Mouse (Mus musculus) hindbrain, embryonic 16.5 days (tissue): ENCODE results near the gene Hdac7. TPM values are rescaled to one million over a fixed set of nuclear protein-coding genes. Genes with fewer than 3 reads are reported as not detected.
A peak's percentile ranks its signal among the peaks of the same experiment; 100 is the strongest.

Experiments
- ATAC-seq: fragments of 200-750 bp; cut with Nextera tagmentation; 2 replicates; pipeline ENCODE4 v1.8.0; 2017; ENCODE audit warnings: moderate TSS enrichment, moderate library complexity
- H3K27ac ChIP-seq: fragments of 300-500 bp; sonication (generic); 2 replicates; pipeline ENCODE4 v1.5.1; 2014; ENCODE audit warnings: low read depth, mild to moderate bottlenecking, control low read depth, low read length, moderate library complexity
- H3K27me3 ChIP-seq: fragments of 300-500 bp; sonication (generic); replicated peaks from 2 replicates; pipeline ENCODE4 v1.6.1; 2014; ENCODE audit warnings: low read length; ENCODE audit not compliant: control insufficient read depth, insufficient read depth
- H3K36me3 ChIP-seq: fragments of 300-500 bp; sonication (generic); 2 replicates; pipeline ENCODE4 v1.6.1; 2014; ENCODE audit warnings: mild to moderate bottlenecking, low read length, moderate library complexity, mixed read lengths; ENCODE audit not compliant: control insufficient read depth, insufficient read depth
- H3K4me1 ChIP-seq: fragments of 300-500 bp; sonication (generic); 2 replicates; pipeline ENCODE4 v1.6.1; 2014; ENCODE audit warnings: low read depth, low read length; ENCODE audit not compliant: control insufficient read depth, insufficient read depth
- H3K4me2 ChIP-seq: fragments of 300-500 bp; sonication (generic); 2 replicates; pipeline ENCODE4 v1.6.1; 2014; ENCODE audit warnings: mild to moderate bottlenecking, low read length, control low read depth, moderate library complexity
- H3K4me3 ChIP-seq: fragments of 300-500 bp; sonication (generic); 2 replicates; pipeline ENCODE4 v1.5.1; 2014; ENCODE audit warnings: mild to moderate bottlenecking, low read length, control low read depth, moderate library complexity
- H3K9ac ChIP-seq: fragments of 300-500 bp; sonication (generic); 2 replicates; pipeline ENCODE4 v1.6.1; 2014; ENCODE audit warnings: low read depth, mild to moderate bottlenecking, control low read depth, low read length, moderate library complexity
- H3K9me3 ChIP-seq: fragments of 300-500 bp; sonication (generic); 2 replicates; pipeline ENCODE4 v1.6.1; 2014; ENCODE audit warnings: mild to moderate bottlenecking, low read length, moderate library complexity; ENCODE audit not compliant: control insufficient read depth
- WGBS: fragments of 180-500 bp; shearing (Covaris S2); extraction: QIAGEN DNeasy Blood & Tissue Kit; methylation state at CpG from one replicate; pipeline ENCODE4 v1.1.7; 2014; 5-methylcytosine and 5-hydroxymethylcytosine counted together
- polyA plus RNA-seq: library from polyadenylated mRNA; unstranded; fragments of >200 nt; fragmentation: Nextera tagmentation; extraction: Ambion mirVana; gene quantifications from 2 replicates; pipeline ENCODE4 v1.2.1, GENCODE M21; 2015

Hdac7 gene
- polyA plus RNA-seq, 1 experiment from 2014 or later, result 25.2 TPM

DNA sequence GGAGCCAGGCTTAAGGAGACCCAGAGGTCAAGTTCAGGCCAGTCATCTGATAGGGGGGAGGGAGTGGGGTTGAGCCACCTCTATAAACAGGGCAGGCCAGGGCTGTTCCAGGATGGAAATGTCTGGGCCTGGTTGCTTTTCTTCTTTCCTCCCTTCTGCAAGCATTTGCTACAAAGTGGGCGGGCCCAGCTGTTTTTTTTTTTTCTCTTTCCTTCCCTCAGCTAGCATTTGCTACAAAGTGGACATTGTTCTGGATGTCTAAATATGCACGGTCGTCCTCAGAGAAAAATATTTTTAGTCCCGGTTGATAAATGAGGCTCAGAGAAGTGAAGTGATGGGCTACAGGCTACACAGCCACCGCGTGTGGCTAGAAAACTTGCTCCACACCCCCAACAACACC, 89.8 kb downstream of the Hdac7 start:
- no peaks in the 10 kb centered on the region; the same call in 1 of the 2 replicates for H3K27me3 ChIP-seq
- no peak overlapping the region for H3K4me3 ChIP-seq
- 55% methylated on average over 6 of the region's 6 CpGs for WGBS
- no peak for ATAC-seq
- no peak overlapping the region for H3K4me2 ChIP-seq
- H3K36me3 ChIP-seq, result peaks cover 11% of the 10 kb centered on the region; the same call in 1 of the 2 replicates
- no peaks in the 10 kb centered on the region for H3K9me3 ChIP-seq
- peaks cover 4% of the 10 kb centered on the region for H3K4me1 ChIP-seq
- H3K27ac ChIP-seq, result no peak overlapping the region
- H3K9ac ChIP-seq, result no peak overlapping the region

DNA sequence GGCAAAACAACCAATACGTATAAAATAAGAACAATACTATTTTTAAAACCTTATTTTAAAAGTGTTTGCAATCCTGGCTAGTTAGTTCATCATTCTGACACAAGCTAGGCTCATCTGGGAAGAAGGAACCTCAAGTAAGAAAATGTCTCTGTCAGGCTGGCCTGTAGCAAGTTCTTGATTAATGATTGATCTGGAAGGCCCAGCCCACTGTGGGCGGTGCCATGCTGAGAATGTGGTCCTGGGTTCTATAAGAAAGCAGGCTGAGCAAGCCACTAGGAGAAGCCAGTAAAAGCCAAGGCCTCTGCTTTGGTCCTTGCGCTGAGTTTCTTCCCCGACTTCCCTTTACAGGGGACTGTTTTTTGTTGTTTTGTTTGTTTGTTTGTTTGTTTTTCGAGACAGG, 91.8 kb downstream of the Hdac7 start:
- no peaks in the 10 kb centered on the region for H3K9me3 ChIP-seq
- H3K27ac ChIP-seq, result no peak overlapping the region
- H3K4me2 ChIP-seq, result no peak overlapping the region
- H3K27me3 ChIP-seq, result no peaks in the 10 kb centered on the region; the same call in 1 of the 2 replicates
- no peaks in the 10 kb centered on the region; the same call in 1 of the 2 replicates for H3K36me3 ChIP-seq
- no peak overlapping the region for H3K4me3 ChIP-seq
- H3K4me1 ChIP-seq, result peaks cover 4% of the 10 kb centered on the region
- no peak for ATAC-seq
- WGBS, result 96% methylated on average over 5 of the region's 5 CpGs
- H3K9ac ChIP-seq, result no peak overlapping the region

DNA sequence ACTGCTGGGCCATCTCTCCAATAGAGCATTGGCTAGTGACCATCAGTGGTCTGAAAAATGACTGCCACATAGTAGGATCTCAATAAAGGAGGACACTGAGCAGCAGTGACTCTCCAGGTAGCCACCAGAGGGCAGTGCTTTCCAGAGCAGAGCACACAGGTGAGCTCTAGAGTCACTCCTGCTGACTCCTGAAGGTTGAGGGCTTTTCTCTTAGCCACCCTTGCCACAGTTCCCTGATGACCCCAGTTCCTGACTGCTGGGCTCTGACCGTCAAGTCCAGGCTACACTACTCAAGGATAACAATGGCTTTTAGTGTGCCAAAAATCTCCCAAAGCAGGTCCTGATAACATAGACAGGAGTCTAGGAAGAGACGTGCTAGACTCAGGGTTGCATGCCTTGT, 92.6 kb downstream of the Hdac7 start:
- Histone ChIP-seq H3K36me3 (no peaks in the 10 kb centered on the region; the same call in 1 of the 2 replicates), H3K27me3 (no peaks in the 10 kb centered on the region; the same call in 1 of the 2 replicates), H3K9me3 (no peaks in the 10 kb centered on the region), H3K4me2 (no peak overlapping the region), H3K4me1 (peaks cover 4% of the 10 kb centered on the region), H3K9ac (no peak overlapping the region), H3K4me3 (no peak overlapping the region), H3K27ac (no peak overlapping the region)
- ATAC-seq, result no peak
- WGBS, result 84% methylated on average over 2 of the region's 2 CpGs

DNA sequence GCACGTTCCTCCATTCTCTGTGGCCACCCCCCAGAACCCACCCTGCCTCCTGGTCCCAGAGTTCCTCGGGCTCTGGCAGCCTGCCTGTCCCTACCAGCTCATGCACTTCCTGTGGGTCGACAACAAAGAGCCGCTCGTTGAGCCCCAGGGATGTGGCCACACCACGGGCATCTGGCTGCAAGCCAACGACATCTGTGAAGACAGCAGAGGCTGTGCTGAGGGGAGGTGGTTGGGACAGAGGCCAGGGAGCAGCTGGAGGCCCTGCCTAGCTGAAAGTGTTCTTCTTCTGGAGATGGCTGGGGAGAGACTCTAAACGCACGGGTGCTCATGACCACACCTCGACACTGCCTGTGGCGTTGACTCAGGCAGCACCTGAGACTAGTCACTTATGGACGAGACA, 93.6 kb downstream of the Hdac7 start:
- 17% methylated on average over 12 of the region's 12 CpGs for WGBS
- Histone ChIP-seq H3K4me3 (no peak overlapping the region), H3K4me1 (peaks cover 4% of the 10 kb centered on the region), H3K9me3 (no peaks in the 10 kb centered on the region), H3K27ac (peak overlapping the region; percentile 65; the same call in 1 of the 2 replicates), H3K27me3 (no peaks in the 10 kb centered on the region; the same call in 1 of the 2 replicates), H3K4me2 (peak overlapping the region; percentile 6; the same call in 1 of the 2 replicates), H3K9ac (no peak overlapping the region), H3K36me3 (no peaks in the 10 kb centered on the region)
- ATAC-seq, result peak; percentile 89

DNA sequence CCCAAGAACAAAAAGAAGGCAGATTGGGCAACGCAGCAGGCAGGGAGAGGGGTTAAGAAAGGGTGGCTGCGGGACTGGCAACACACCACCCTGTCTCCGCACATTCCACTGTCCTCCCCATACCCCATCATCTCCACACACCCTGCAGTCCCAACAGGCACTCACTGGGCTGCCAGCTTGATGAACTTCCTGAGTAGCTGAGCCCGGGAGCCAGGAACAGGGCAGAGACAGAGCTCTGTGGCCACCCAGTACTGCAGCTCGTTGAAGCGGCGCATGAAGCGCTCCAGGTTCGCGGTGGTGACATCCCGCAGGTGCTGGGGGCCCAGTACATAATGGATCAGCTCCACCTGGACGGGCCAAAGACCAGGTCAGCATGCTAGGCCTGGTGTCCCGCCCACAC, 94.5 kb downstream of the Hdac7 start:
- WGBS, result 86% methylated on average over 13 of the region's 13 CpGs
- Histone ChIP-seq H3K36me3 (no peaks in the 10 kb centered on the region), H3K4me1 (peaks cover 6% of the 10 kb centered on the region), H3K9ac (no peak overlapping the region), H3K27me3 (no peaks in the 10 kb centered on the region; the same call in 1 of the 2 replicates), H3K9me3 (no peaks in the 10 kb centered on the region), H3K4me3 (no peak overlapping the region), H3K4me2 (no peak overlapping the region), H3K27ac (no peak overlapping the region)
- ATAC-seq, result no peak

DNA sequence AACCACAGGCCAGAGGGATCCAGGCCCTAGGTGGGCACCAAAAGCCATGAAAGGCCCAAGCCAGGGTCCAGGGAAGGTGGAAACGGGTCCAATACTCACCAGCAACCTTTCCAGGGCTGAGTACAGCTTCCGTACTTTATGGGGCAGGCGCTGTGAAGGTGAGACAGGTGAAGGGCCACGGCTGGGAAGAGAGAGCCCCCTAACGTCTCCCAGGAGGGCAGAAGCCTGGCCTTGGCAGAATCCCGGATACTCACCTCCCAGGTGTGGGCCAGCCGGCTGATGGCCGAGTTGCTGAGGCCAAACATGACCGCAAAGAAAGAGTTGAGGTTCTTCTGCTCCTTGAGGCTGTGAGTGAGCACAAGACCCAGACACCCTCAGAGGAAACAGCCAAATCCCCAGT, 94.9 kb downstream of the Hdac7 start:
- no peak for ATAC-seq
- H3K27ac ChIP-seq, result no peak overlapping the region
- 94% methylated on average over 9 of the region's 9 CpGs for WGBS
- no peak overlapping the region for H3K4me2 ChIP-seq
- H3K27me3 ChIP-seq, result no peaks in the 10 kb centered on the region
- H3K4me3 ChIP-seq, result no peak overlapping the region
- H3K4me1 ChIP-seq, result peaks cover 6% of the 10 kb centered on the region
- H3K9me3 ChIP-seq, result no peaks in the 10 kb centered on the region
- no peaks in the 10 kb centered on the region for H3K36me3 ChIP-seq
- H3K9ac ChIP-seq, result no peak overlapping the region

DNA sequence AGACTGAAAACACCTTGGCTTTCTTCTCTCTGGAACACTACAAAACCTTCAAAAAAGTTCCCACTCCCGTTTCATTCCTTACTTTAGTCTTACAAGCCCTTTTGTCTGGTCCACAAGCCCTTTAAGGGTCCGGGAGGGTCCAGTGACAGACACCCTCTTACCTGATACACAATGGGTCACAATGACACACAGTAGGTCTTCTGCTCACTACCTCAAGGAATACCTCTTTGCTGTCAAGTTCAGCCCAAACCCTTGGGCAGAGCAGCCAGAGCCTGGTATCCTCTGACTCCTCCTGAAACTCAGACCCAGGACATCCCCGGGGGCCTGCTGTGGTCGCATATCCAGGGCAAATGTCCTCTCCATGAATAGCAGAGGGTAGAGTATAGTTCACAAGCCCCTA, 95.3 kb downstream of the Hdac7 start:
- WGBS, result 85% methylated on average over 4 of the region's 4 CpGs
- Histone ChIP-seq H3K27me3 (no peaks in the 10 kb centered on the region), H3K4me1 (peaks cover 6% of the 10 kb centered on the region), H3K4me3 (no peak overlapping the region), H3K36me3 (no peaks in the 10 kb centered on the region), H3K27ac (no peak overlapping the region), H3K9ac (no peak overlapping the region), H3K9me3 (no peaks in the 10 kb centered on the region), H3K4me2 (no peak overlapping the region)
- no peak for ATAC-seq

DNA sequence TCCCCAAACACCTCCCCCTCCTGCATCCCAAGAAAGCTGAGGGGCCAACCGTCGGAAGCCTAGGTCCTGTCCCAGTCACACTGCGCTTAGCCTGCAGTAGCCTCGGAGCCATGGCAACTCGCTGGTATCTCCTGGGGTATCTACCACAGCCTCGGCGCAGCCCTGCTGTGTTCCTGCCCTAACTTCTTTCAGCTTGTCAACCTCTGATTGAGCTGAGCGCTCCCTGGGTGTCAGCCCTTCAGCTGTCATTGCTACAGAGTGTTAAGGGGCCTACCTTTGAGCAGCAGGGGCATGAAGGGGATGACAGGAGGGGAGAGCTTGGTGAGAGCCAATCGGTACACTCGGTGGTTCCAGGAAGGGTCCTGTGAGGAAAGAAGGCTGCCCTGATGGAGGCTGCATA, 96.0 kb downstream of the Hdac7 start:
- peaks cover 6% of the 10 kb centered on the region for H3K4me1 ChIP-seq

DNA sequence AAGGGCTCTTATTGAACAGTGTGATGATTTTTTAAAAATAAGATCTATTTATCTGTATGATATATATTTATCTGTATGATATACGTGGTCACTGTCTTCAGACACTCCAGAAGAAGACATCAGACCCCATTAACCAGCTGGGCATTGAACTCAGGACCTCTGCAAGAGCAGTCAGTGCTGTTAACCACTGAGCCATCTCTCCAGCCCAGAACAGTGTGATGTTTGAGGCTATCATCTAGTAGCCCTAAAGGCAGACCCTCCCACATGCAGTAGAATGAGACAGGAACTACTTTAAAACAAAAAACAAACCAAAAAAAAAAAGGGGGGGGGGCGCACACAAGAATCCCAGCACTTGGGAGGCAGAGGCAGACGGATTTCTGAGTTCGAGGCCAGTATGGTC, 96.8 kb downstream of the Hdac7 start:
- 91% methylated on average over 4 of the region's 4 CpGs for WGBS

More for the DNA sequence above, 96.0 kb downstream of the Hdac7 start:
- no peak for ATAC-seq
- no peak overlapping the region for H3K27ac ChIP-seq
- H3K4me2 ChIP-seq, result no peak overlapping the region
- H3K9ac ChIP-seq, result no peak overlapping the region
- no peaks in the 10 kb centered on the region for H3K9me3 ChIP-seq
- H3K27me3 ChIP-seq, result no peaks in the 10 kb centered on the region
- no peak overlapping the region for H3K4me3 ChIP-seq
- 23% methylated on average over 10 of the region's 10 CpGs for WGBS
- H3K36me3 ChIP-seq, result no peaks in the 10 kb centered on the region

DNA sequence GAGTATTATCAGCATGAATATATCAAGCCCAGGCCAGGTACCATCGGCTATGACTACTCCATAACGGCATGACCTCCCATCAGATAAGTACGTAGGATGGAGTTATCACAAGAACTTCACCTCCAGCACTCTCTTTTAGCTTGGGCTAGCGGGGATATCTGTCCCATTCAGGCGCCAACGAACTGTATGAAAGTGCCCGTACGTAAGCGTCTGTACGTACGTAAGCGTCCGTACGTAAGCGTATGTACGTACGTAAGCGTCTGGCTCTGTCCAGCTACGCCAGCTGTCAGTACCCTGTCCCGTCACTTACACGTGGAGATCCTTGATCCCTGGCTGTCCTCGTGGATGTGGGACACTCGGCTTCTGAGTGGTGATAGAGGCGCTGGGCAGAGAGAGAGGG, 97.6 kb downstream of the Hdac7 start:
- no peak overlapping the region for H3K27ac ChIP-seq
- no peak overlapping the region for H3K4me2 ChIP-seq
- no peak overlapping the region for H3K4me3 ChIP-seq
- no peaks in the 10 kb centered on the region for H3K36me3 ChIP-seq
- no peak overlapping the region for H3K9ac ChIP-seq
- no peak for ATAC-seq
- no peaks in the 10 kb centered on the region for H3K27me3 ChIP-seq
- H3K9me3 ChIP-seq, result no peaks in the 10 kb centered on the region
- peaks cover 10% of the 10 kb centered on the region for H3K4me1 ChIP-seq
- 95% methylated on average over 24 of the region's 24 CpGs for WGBS

More for the DNA sequence above, 96.8 kb downstream of the Hdac7 start:
- no peaks in the 10 kb centered on the region for H3K9me3 ChIP-seq
- no peak overlapping the region for H3K9ac ChIP-seq
- H3K4me2 ChIP-seq, result no peak overlapping the region
- H3K36me3 ChIP-seq, result no peaks in the 10 kb centered on the region
- H3K27me3 ChIP-seq, result no peaks in the 10 kb centered on the region
- H3K27ac ChIP-seq, result no peak overlapping the region
- no peak for ATAC-seq
- no peak overlapping the region for H3K4me3 ChIP-seq
- peaks cover 6% of the 10 kb centered on the region for H3K4me1 ChIP-seq
